Mouse (Mus musculus) small intestine, adult 2 months (tissue): ENCODE results near the gene Crip1.

Experiments used
- CTCF ChIP-seq: fragments of 200-500 bp; IDR thresholded peaks from 2 replicates; pipeline ENCODE4 v1.5.1; 2012; ENCODE audit warnings: low read depth, mild to moderate bottlenecking, control low read depth, inconsistent platforms, low read length, moderate library complexity, mixed read lengths; ENCODE audit not compliant: insufficient replicate concordance, insufficient read length; ENCODE audit errors: extremely low read depth
- POLR2A ChIP-seq: fragments of 200-500 bp; IDR thresholded peaks from 2 replicates; pipeline ENCODE4 v1.6.1; 2012; ENCODE audit warnings: low read depth, mild to moderate bottlenecking, control low read depth, inconsistent platforms, low read length, moderate library complexity

- TF ChIP-seq POLR2A (no peak), CTCF (no peak)
These were observed 48.3 kb upstream of the Crip1 start, which contains the start of gene Mta1 for GRCm38 (mm10) chr12:113097749-113098281.
